Mouse (Mus musculus): Measurements from ENCODE around the gene Mlph.

DNA sequence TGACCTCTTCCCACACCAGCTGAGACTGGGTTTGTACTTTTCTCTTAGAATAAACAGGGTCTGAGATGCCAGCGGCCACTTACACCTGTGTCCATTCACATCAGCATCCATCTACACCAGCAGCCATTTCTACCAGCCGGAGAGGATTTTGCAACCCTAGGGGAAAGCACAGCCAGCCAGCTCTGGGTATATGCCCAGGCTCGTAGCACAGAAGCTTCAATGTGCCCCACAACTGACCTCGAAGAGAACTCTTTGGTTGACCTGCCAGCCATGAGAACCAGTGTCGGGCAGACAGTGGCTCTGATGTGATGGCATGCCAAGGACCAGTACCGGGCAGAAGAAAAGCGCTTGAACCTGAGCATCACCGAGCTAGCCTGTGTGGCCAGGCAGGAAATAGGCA, 39.5 kb upstream of the Mlph start:
- no peak for TF ChIP-seq CTCF (IDR thresholded peaks at IDR 0.05; ENCODE audit: low read depth)
- no peak for TF ChIP-seq EP300 (IDR thresholded peaks at IDR 0.05; ENCODE audit: low read depth)
